Mouse (Mus musculus) CD4-positive, CD25-positive, alpha-beta regulatory T cell, adult 2 months (primary cell): Measurements from ENCODE around the gene Rin2.
"Not testable (repeated sequence)": the region's sequence is repeated elsewhere in the genome, so short reads cannot be mapped to it uniquely, and the experiment has no call there.

Source experiments
- DNase-seq: peaks from one replicate; pipeline ENCODE4 v3.0.0-alpha.2; 2012; ENCODE audit warnings: low read depth, low spot score

Gene Rin2

GRCm38 (mm10) chr2:145888766-145889480 is 213.9 kb downstream of the Rin2 start:
- DNase-seq: no peak

GRCm38 (mm10) chr2:145890571-145890970 is 215.6 kb downstream of the Rin2 start:
- DNase-seq: no peak

GRCm38 (mm10) chr2:145893756-145894155 is 218.7 kb downstream of the Rin2 start:
- DNase-seq: no peak

- no peak for DNase-seq
Measured at GRCm38 (mm10) chr2:145898106-145898505, 223.1 kb downstream of the Rin2 start.

- DNase-seq: not testable (repeated sequence)
Measured at GRCm38 (mm10) chr2:145900318-145900717, 225.3 kb downstream of the Rin2 start.

- DNase-seq: no peak
Measured at GRCm38 (mm10) chr2:145901861-145902260, 226.8 kb downstream of the Rin2 start, which contains the start of gene Naa20. Gene Naa20, plus strand, starts transcription at chr2:145902099.

GRCm38 (mm10) chr2:145903061-145903901 is 228.3 kb downstream of the Rin2 start:
- DNase-seq: peak; percentile 92

- DNase-seq: peak; percentile 23
Measured at GRCm38 (mm10) chr2:145903983-145904616, 229.1 kb downstream of the Rin2 start.

GRCm38 (mm10) chr2:145905156-145905555 is 230.1 kb downstream of the Rin2 start:
- DNase-seq: peak; percentile 81

- not testable (repeated sequence) for DNase-seq
Measured at GRCm38 (mm10) chr2:145905884-145906283, 230.9 kb downstream of the Rin2 start.

GRCm38 (mm10) chr2:145920941-145921650 is 246.1 kb downstream of the Rin2 start:
- no peak for DNase-seq

- peak; percentile 97 for DNase-seq
Measured at GRCm38 (mm10) chr2:145934339-145935231, 259.6 kb downstream of the Rin2 start, which contains the start of the genes Cfap61 and Crnkl1. Gene Cfap61, plus strand, starts transcription at chr2:145934784. Gene Crnkl1, minus strand, starts transcription at chr2:145935014.

GRCm38 (mm10) chr2:145936975-145937374 is 262.0 kb downstream of the Rin2 start:
- no peak for DNase-seq
